In genomic region chr2:126949856-126950255, GRCm38 (mm10) we compare ENCODE assay signal across 12 mouse cellular contexts. TPM values are rescaled to one million over a fixed set of nuclear protein-coding genes. Genes with fewer than 3 reads are reported as not detected.
A peak's percentile ranks its signal among the peaks of the same experiment; 100 is the strongest.
DNase-seq lines count a peak whose midpoint lies in the region; ATAC-seq lines count a peak whose summit lies in the region.
"Had no signal": no experiment of that assay in that cellular context is flagged by ENCODE, and none has a peak within 500 bp of the region (broad histone marks: within the 10 kb centered on the region; RNA-seq: fewer than 3 reads in every experiment).

No protein-coding gene starts in this region.

- no peak overlapping the region for H3K4me3 ChIP-seq in heart, embryonic 11.5 days (ENCODE audit: low read depth, low read length)
- H3K4me3 ChIP-seq: forebrain, embryonic 15.5 days; lung, embryonic 15.5 days; neural tube, embryonic 12.5 days had no signal

- H3K36me3 ChIP-seq in heart, embryonic 11.5 days (ENCODE audit: control insufficient read depth, insufficient read depth, low read length), result no peaks in the 10 kb centered on the region
- H3K36me3 ChIP-seq: forebrain, embryonic 15.5 days; lung, embryonic 15.5 days; neural tube, embryonic 12.5 days had no signal

- DNase-seq in heart, adult 11 months, result peak; percentile 68
- peak; percentile 16 for DNase-seq in right cerebral cortex, postnatal 14 days
- no peak for DNase-seq in right cerebral cortex, postnatal 25 days
- peak; percentile 54 to 76 for DNase-seq in cerebellum, postnatal 25 days
- peak; percentile 44 to 58 for DNase-seq in kidney, postnatal 4 days
- no peak for DNase-seq in lung, postnatal 10 days
- no peak for DNase-seq in right cerebral cortex, adult 2 months (ENCODE audit: low spot score in 2 of 2)

- no peak; the same call in 1 of the 2 replicates for ATAC-seq in heart, embryonic 11.5 days (replicated peaks; ENCODE audit: insufficient number of reproducible peaks, low FRiP score, low TSS enrichment)
- ATAC-seq: forebrain, embryonic 15.5 days had no signal

- H3K27me3 ChIP-seq in heart, embryonic 11.5 days (ENCODE audit: control insufficient read depth, insufficient read depth, low read length), result no peaks in the 10 kb centered on the region
- H3K27me3 ChIP-seq: forebrain, embryonic 15.5 days; lung, embryonic 15.5 days; neural tube, embryonic 12.5 days had no signal

- WGBS in heart, embryonic 11.5 days (ENCODE audit: insufficient replicate concordance), result 37% methylated on average over 3 of the region's 3 CpGs

- no peak overlapping the region for H3K27ac ChIP-seq in heart, embryonic 11.5 days (ENCODE audit: low read depth, low read length)
- H3K27ac ChIP-seq: forebrain, embryonic 15.5 days; lung, embryonic 15.5 days; neural tube, embryonic 12.5 days; stomach, postnatal 0 days had no signal

- no peak overlapping the region for H3K4me2 ChIP-seq in heart, embryonic 11.5 days
- H3K4me2 ChIP-seq: forebrain, embryonic 15.5 days; lung, embryonic 15.5 days; neural tube, embryonic 12.5 days had no signal

- H3K4me1 ChIP-seq in heart, embryonic 11.5 days (ENCODE audit: control insufficient read depth, insufficient read depth, low read length), result peaks cover 2% of the 10 kb centered on the region; the same call in 1 of the 2 replicates
- H3K4me1 ChIP-seq: forebrain, embryonic 15.5 days; lung, embryonic 15.5 days; neural tube, embryonic 12.5 days had no signal

- H3K9ac ChIP-seq in heart, embryonic 11.5 days (ENCODE audit: low read depth, low read length), result no peak overlapping the region
- H3K9ac ChIP-seq: forebrain, embryonic 15.5 days; lung, embryonic 15.5 days; neural tube, embryonic 12.5 days had no signal

- H3K9me3 ChIP-seq in heart, embryonic 11.5 days (replicated peaks; ENCODE audit: control insufficient read depth, low read length), result no peaks in the 10 kb centered on the region
- H3K9me3 ChIP-seq: forebrain, embryonic 15.5 days; lung, embryonic 15.5 days; neural tube, embryonic 12.5 days had no signal

RNA-seq across cellular contexts. Expression of gene Sppl2a, which starts 16.8 kb away (rescaled TPM):
- polyA plus RNA-seq in heart, embryonic 11.5 days (2014; fragmentation: Nextera tagmentation; extraction: Ambion mirVana), result 32.1 and 36.4 TPM in 2 replicates

RNA-seq across cellular contexts. Expression of gene Ap4e1, which starts 58.7 kb away (rescaled TPM):
- 7.9 and 9.3 TPM in 2 replicates for polyA plus RNA-seq in heart, embryonic 11.5 days (2014; fragmentation: Nextera tagmentation; extraction: Ambion mirVana)

Comparison
In these comparisons a context has a peak if more than half of its experiments do, and no peak if none do; other contexts are left out.
1. DNase-seq: peak in heart, adult 11 months (single experiment), right cerebral cortex, postnatal 14 days (single experiment), cerebellum, postnatal 25 days (2 of 2) and kidney, postnatal 4 days (2 of 2); none in right cerebral cortex, postnatal 25 days (single experiment), lung, postnatal 10 days (single experiment) and right cerebral cortex, adult 2 months (0 of 2).